Mouse (Mus musculus): ENCODE data around the gene Zfp428.

GRCm38 (mm10) chr7:24506065-24506459 lies 744 bp upstream of the Zfp428 start:
- no peak for TF ChIP-seq CTCF (conservative IDR thresholded peaks at IDR 0.05 in 1 of 2, IDR thresholded peaks at IDR 0.05 in 1 of 2; ENCODE audit: low read depth in 2 of 2, low read length in 2 of 2)
- TF ChIP-seq TBP (conservative IDR thresholded peaks at IDR 0.05; ENCODE audit: low read depth, low read length) = no peak
- TF ChIP-seq POLR2A (IDR thresholded peaks at IDR 0.05; ENCODE audit: low read depth, low read length) = no peak
- TF ChIP-seq MAX (IDR thresholded peaks at IDR 0.05; ENCODE audit: low read length) = no peak
- TF ChIP-seq MEF2A (IDR thresholded peaks at IDR 0.05; ENCODE audit: borderline replicate concordance, low read depth, low read length) = no peak
- no peak for TF ChIP-seq TCF12 (IDR thresholded peaks at IDR 0.05; ENCODE audit: low read depth, low read length)
- no peak for TF ChIP-seq POLR2AphosphoS2 (IDR thresholded peaks at IDR 0.05; ENCODE audit: low read depth, low read length)
- TF ChIP-seq BHLHE40 (IDR thresholded peaks at IDR 0.05; ENCODE audit: low read depth, low read length) = no peak
- no peak for TF ChIP-seq NELFE (IDR thresholded peaks at IDR 0.05; ENCODE audit: low read depth, low read length)
- TF ChIP-seq ELF1 (IDR thresholded peaks at IDR 0.05; ENCODE audit: low read depth, low read length) = no peak
